Mouse (Mus musculus) lung, embryonic 15.5 days (tissue): ENCODE results near the gene Ebf3. TPM values are rescaled to one million over a fixed set of nuclear protein-coding genes. Genes with fewer than 3 reads are reported as not detected.

Experiments
- ATAC-seq: fragments of 200-750 bp; cut with Nextera tagmentation; 2 replicates; pipeline ENCODE4 v1.8.0; 2017; ENCODE audit warnings: moderate number of reproducible peaks, borderline replicate concordance; ENCODE audit not compliant: low FRiP score, low TSS enrichment; ENCODE audit errors: extremely low read depth
- H3K27ac ChIP-seq: fragments of 300-500 bp; sonication (generic); 2 replicates; pipeline ENCODE4 v1.5.1; 2015; ENCODE audit warnings: moderate library complexity, mild to moderate bottlenecking, inconsistent platforms
- H3K27me3 ChIP-seq: fragments of 300-500 bp; sonication (generic); 2 replicates; pipeline ENCODE4 v1.6.1; 2015; ENCODE audit warnings: inconsistent platforms
- H3K36me3 ChIP-seq: fragments of 300-500 bp; sonication (generic); 2 replicates; pipeline ENCODE4 v1.6.1; 2015; ENCODE audit warnings: inconsistent platforms
- H3K4me1 ChIP-seq: fragments of 300-500 bp; sonication (generic); 2 replicates; pipeline ENCODE4 v1.6.1; 2015; ENCODE audit warnings: inconsistent platforms
- H3K4me2 ChIP-seq: fragments of 300-500 bp; sonication (generic); 2 replicates; pipeline ENCODE4 v1.6.1; 2015; ENCODE audit warnings: inconsistent platforms, mild to moderate bottlenecking, moderate library complexity
- H3K4me3 ChIP-seq: fragments of 300-500 bp; sonication (generic); 2 replicates; pipeline ENCODE4 v1.5.1; 2015; ENCODE audit warnings: mild to moderate bottlenecking, inconsistent platforms
- H3K9ac ChIP-seq: fragments of 300-500 bp; sonication (generic); 2 replicates; pipeline ENCODE4 v1.6.1; 2015; ENCODE audit warnings: inconsistent platforms
- H3K9me3 ChIP-seq: fragments of 300-500 bp; sonication (generic); 2 replicates; pipeline ENCODE4 v1.6.1; 2016; ENCODE audit warnings: inconsistent platforms
- WGBS: fragments of 180-500 bp; shearing (Covaris S2); methylation state at CpG from one replicate; pipeline ENCODE4 v1.1.7; 2015; 5-methylcytosine and 5-hydroxymethylcytosine counted together
- polyA plus RNA-seq: library from polyadenylated mRNA; unstranded; fragments of >200 nt; fragmentation: Nextera tagmentation; extraction: Ambion mirVana; gene quantifications from 2 replicates; pipeline ENCODE4 v1.2.1, GENCODE M21; 2015

Ebf3 gene
- polyA plus RNA-seq = 0.12 and 0.28 TPM in 2 replicates

DNA sequence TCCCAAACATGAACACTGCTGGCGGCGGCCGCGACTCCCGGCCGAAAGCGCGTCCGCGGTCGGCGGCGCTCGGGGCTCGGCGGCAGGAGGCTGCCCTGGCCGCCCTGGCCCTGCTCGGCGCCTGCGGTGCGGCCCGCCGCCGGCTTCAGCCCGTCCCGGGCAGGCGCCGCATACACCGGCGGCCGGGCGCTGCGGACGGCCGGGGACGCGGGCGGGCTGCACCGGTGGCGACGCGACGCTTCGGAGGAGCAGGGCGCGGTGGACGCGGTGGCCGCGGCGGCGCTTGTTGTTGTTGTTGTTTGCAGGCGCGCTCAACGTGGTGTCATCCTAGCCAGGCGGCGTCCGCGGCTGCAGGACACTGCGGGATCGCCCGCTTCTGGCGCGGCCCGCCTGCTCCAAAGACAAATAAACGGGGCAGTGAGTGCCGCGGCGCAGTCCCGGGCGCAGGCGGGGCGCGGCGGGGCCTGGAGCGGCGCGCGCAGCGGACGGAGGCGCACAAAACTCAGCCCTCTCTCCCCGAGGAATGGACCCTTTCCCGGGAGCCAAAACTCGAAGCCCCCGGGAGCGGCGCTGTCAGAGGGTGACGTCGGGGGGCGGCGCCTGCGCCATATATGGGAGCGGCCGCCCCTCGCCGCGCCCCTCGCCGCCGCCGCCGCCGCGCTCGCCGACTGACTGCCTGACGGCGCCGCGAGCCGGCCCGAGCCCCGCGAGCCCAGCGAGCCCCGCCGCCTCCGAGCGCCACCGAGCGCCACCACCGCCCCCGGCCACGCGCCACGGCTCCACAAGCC, at the start of gene Ebf3:
Ebf3 (minus strand) TSS at position 542 of the 788 bp plus-strand sequence.
- WGBS = under 1% methylated on average over 99 of the region's 127 CpGs
- Histone ChIP-seq H3K36me3 (no peaks in the 10 kb centered on the region), H3K27ac (no peak within 1 kb of the TSS), H3K27me3 (peaks cover 99% of the 10 kb centered on the region), H3K4me2 (peak within 1 kb of the TSS; percentile 98), H3K9me3 (no peaks in the 10 kb centered on the region), H3K4me3 (peak within 1 kb of the TSS; percentile 56), H3K4me1 (peaks cover 41% of the 10 kb centered on the region), H3K9ac (peak within 1 kb of the TSS; percentile 37)
- ATAC-seq = peak; percentile 82

DNA sequence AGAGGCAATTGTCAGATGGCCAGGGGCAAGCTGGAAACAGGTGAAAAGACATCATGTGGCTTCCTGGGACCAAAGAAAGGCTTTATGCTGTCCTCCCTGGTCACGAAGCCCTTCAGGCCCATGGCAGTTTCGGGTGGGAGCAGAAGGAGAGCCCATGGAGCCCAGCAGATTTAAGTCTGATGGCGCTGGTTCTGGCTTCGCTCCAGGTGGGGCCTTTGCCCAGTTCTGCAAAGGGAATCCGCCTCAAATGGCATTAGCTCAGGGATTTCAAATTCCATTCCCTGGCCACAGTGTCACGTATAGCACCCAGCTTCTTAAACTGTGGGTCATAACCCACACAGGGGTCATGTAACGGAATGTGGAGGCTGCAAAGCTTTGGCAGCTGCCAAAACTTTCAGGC, 32.6 kb upstream of the Ebf3 start:
- Histone ChIP-seq H3K4me3 (no peak overlapping the region), H3K27me3 (no peaks in the 10 kb centered on the region), H3K9me3 (no peaks in the 10 kb centered on the region), H3K4me2 (no peak overlapping the region), H3K27ac (no peak overlapping the region), H3K9ac (no peak overlapping the region), H3K36me3 (no peaks in the 10 kb centered on the region), H3K4me1 (0 out of 2 replicates have a peak, but pooled peaks cover 2% of the 10 kb centered on the region)
- 61% methylated on average over 7 of the region's 7 CpGs for WGBS
- ATAC-seq = no peak

DNA sequence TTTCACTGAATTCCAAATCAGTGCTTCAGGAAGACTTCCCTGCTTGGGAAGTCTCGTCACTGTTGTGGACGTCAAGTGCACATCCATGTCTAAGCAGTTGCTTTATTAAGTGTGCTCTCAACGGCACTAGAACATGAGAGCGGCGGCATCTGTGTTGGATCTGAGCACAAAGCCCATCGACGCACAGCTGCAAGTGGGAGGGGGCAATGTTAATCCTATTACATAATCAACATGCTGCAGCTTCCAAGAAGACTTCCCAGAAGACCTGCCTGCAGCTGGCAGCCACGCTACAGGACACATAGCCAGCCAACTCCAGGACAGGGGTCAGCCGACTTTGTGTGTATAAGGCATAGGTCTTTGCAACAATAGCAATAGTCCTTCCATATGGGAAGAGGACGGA, 31.8 kb upstream of the Ebf3 start:
- WGBS = 43% methylated on average over 10 of the region's 10 CpGs
- Histone ChIP-seq H3K36me3 (no peaks in the 10 kb centered on the region), H3K27me3 (no peaks in the 10 kb centered on the region), H3K9ac (no peak overlapping the region), H3K9me3 (no peaks in the 10 kb centered on the region), H3K27ac (no peak overlapping the region), H3K4me2 (no peak overlapping the region), H3K4me1 (0 out of 2 replicates have a peak, but pooled peaks cover 2% of the 10 kb centered on the region), H3K4me3 (no peak overlapping the region)
- no peak for ATAC-seq

DNA sequence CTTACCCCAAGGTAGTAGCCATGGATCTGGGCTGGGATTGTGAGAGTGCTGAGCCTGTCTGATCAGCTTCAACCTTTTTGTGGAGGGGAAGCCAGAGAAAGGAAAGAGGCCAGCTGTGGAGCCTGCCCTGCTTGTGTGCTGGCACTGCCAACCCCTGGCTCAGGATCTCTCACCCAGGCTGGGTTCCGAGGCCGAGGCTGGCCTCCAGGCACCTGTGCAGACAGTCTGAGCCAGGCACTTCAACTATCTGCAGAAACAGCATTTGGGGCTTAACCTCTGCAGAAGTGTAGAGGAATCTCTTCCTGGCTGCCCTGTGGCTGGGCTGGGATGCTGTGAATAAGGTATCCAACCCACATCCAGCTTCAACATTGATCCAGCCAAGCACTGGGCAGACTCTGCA, 19.7 kb upstream of the Ebf3 start:
- Histone ChIP-seq H3K4me1 (no peaks in the 10 kb centered on the region), H3K36me3 (no peaks in the 10 kb centered on the region), H3K4me2 (no peak overlapping the region), H3K9me3 (no peaks in the 10 kb centered on the region), H3K27ac (no peak overlapping the region), H3K27me3 (peaks cover 2% of the 10 kb centered on the region; the same call in 1 of the 2 replicates), H3K4me3 (no peak overlapping the region), H3K9ac (no peak overlapping the region)
- 75% methylated on average over 2 of the region's 2 CpGs for WGBS
- no peak for ATAC-seq

DNA sequence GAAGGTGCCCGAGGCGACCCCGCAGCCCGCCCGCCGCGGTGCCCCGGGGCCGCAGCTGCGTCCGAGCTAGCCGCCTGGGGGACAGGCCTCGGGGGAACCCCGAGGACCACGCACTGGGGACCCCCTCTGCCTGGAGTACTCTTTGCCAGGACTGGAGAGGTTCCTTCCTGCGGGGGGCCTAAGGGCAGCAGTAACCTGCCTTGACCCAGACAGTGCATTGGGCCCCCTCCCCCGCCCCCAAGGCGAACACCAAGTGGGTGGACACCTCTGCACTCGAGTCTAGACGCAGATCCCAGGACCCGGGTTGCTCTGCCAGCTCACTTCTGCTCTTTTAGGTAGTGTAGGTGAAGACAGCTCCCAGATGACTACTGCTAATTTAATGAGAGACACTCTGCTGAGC, 8.7 kb upstream of the Ebf3 start:
- Histone ChIP-seq H3K9me3 (no peaks in the 10 kb centered on the region), H3K27me3 (peaks cover 90% of the 10 kb centered on the region), H3K27ac (no peak overlapping the region), H3K4me3 (peak overlapping the region; percentile 27), H3K9ac (no peak overlapping the region), H3K36me3 (no peaks in the 10 kb centered on the region), H3K4me1 (peaks cover 26% of the 10 kb centered on the region), H3K4me2 (peak overlapping the region; percentile 62)
- ATAC-seq = no peak
- 5% methylated on average over 15 of the region's 21 CpGs for WGBS

DNA sequence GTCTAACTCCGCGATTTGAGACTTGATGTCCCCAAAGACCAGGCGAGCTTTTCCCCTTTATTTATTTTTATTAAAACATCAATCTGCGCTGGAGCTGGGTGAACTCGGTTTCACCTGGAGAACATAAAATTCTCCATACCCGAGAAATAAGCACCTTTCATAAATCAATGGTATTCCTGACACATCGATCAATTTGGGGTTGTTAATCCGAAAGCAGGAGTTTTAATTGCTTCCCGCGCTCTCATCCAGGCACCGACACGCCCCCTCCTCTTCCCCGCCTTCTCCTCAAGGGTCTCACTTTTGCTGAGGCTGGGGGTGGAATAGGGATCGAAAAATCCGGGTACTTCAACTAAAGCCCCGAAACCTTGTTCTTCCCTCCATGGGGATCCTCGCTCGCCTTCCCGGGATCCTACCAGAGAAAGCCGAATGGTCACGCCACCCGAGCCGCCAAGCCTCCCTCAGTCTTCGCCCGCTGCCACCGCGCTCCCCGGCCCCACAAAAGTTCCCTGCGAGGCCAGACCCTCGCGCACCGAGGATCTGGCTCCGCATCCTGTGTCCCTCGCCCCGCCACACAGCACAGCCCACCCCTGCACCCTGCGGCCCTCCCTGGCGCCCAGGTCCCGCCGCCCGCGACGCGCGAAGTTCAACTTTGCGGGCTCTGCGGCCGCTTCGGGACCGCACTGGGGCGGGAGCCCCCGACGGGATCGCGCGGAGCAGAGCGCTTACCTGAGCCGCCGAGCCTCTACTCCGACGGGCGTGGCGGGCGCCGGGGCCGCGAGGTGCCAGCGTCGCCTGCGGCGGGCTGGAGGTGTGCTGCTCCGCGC, 7.9 kb upstream of the Ebf3 start:
- no peak overlapping the region for H3K9ac ChIP-seq
- ATAC-seq = no peak
- under 1% methylated on average over 63 of the region's 72 CpGs for WGBS
- H3K4me3 ChIP-seq = peak overlapping the region; percentile 27
- H3K36me3 ChIP-seq = no peaks in the 10 kb centered on the region
- H3K27ac ChIP-seq = no peak overlapping the region
- no peaks in the 10 kb centered on the region for H3K9me3 ChIP-seq
- peaks cover 26% of the 10 kb centered on the region for H3K4me1 ChIP-seq
- H3K27me3 ChIP-seq = peaks cover 94% of the 10 kb centered on the region
- peak overlapping the region; percentile 62 for H3K4me2 ChIP-seq

DNA sequence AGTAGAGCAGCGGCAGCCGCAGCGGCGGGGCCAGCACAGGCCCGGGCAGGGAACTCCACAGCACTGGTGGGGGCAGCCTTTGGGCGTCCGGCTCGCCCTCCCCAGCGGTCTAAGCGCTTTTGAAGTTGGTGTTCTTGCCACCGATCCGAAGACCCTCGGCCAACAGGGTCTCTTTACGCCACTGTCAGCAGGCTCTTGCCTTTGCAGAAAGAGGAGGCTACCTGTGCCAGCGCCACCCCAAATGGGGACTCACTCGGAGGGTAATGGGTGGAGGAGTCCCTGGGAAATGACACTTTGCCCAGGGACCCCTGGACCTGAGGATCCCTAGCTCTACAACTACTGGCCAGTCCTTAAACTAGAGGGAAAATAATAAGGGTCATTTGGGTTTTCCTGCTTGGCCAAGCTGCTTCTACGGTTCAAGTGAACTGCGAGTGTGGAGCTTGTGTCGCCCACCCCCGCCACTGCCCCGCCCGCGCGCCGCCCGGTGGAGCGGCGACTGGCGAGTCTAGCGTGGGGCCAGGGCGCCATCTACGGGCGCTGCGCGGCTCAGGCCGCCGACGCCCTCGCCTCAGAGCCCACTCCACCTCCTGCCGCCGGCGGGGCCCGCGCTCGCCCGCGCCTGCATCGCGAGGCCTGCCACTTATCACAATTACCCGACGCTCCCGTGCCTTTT, 7.0 kb upstream of the Ebf3 start:
- Histone ChIP-seq H3K4me2 (peak overlapping the region; percentile 62), H3K36me3 (no peaks in the 10 kb centered on the region), H3K4me1 (peaks cover 26% of the 10 kb centered on the region), H3K4me3 (peak overlapping the region; percentile 21), H3K27me3 (peaks cover 97% of the 10 kb centered on the region), H3K27ac (no peak overlapping the region), H3K9me3 (no peaks in the 10 kb centered on the region), H3K9ac (no peak overlapping the region)
- peak; percentile 51; the same call in 1 of the 2 replicates for ATAC-seq
- under 1% methylated on average over 52 of the region's 52 CpGs for WGBS

DNA sequence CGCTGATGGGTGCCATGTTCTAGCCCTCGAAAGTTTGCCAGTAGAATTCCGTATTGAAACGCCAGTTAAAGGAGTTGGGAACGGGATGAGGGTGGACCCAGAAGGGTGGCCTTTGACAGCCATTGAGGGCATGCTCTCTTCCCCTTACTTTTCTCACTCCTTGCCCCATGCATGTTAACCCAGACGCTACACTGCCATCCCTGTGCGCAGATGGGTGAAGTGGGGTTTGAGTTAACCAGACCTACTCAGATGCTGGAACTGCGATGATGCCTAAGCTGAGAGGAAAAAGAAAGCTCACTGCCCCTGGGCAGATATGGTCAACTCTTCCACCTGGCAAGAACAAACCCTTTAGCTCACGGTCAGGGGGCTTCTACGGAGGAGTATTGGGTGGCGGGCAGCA, 6.1 kb upstream of the Ebf3 start:
- Histone ChIP-seq H3K9me3 (no peaks in the 10 kb centered on the region), H3K4me2 (no peak overlapping the region), H3K27ac (no peak overlapping the region), H3K27me3 (peaks cover 100% of the 10 kb centered on the region), H3K9ac (no peak overlapping the region), H3K4me3 (no peak overlapping the region), H3K4me1 (peaks cover 27% of the 10 kb centered on the region), H3K36me3 (no peaks in the 10 kb centered on the region)
- WGBS = 4% methylated on average over 11 of the region's 11 CpGs
- no peak for ATAC-seq

DNA sequence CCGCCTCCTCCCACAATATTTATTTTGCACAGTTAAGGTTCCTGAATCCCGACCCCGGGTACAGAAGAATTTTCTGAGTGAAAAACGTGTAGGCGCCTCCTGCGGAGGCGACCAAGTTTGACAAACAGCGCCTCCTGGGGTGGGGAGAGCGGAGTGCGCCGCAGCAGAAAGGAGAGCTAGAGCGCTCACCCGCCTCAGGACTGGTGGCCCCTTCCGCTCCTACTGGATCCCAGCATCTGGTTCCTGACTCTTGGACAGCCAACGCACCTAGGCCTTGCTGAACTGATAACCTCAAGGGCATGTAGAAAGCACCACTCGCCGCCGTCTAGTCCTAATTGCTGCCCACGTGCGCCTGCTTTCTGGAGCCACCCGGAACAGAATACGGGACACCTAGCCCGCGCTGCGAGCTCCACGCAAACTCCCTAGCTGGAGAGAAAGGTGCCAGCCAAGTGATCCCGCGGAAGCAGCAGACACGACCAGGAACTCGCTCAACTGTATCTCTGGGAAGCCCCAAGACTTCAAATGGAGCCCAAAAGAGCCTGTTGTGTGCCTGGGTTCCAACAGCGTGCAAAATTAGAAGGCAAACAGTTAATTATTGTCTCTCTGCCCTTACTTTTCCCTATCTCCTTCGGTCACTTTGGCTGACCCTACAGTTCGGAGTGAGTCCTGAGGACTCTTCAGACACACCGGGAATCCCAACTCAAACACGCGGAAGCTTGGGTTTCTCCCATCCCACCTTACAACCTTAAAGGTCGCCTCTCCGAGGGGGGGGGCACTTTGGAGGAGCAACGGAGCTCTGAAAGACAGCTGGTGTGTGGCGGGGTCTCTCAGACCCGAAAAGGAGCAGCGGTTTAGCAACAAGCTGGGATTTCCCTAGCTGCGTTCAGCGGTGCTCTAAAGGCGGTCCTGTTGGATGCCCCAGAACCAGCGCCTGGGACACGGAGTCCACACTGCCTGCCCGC, 5.0 kb upstream of the Ebf3 start:
- Histone ChIP-seq H3K9ac (no peak overlapping the region), H3K4me3 (no peak overlapping the region; the same call in 1 of the 2 replicates), H3K4me1 (peaks cover 36% of the 10 kb centered on the region), H3K4me2 (0 out of 2 replicates have a peak overlapping the region, but pooled peaks have one; percentile 25), H3K36me3 (no peaks in the 10 kb centered on the region), H3K27ac (no peak overlapping the region), H3K27me3 (peaks cover 100% of the 10 kb centered on the region), H3K9me3 (no peaks in the 10 kb centered on the region)
- ATAC-seq = no peak
- WGBS = 2% methylated on average over 48 of the region's 48 CpGs

DNA sequence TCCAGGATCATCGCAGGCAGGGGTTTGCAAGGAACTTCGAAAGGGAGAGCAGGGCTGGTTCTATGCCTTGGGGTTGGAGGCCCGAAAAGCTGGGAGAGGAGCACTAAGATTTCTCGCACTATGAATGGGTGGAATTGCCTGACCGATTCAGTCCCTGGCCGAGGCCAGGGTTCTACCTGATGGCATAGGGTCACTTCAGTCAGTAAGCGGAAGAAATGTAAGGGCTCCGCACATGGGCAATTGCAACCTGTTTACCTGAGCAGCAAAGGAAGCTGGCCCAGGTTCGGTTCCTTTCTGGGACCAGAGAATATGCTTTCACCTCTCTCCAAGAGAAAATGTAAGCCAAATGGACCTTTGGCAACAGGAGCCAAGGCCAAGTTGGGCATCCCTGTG, 4.1 kb upstream of the Ebf3 start:
- H3K9me3 ChIP-seq = no peaks in the 10 kb centered on the region
- no peaks in the 10 kb centered on the region for H3K36me3 ChIP-seq
- no peak overlapping the region for H3K27ac ChIP-seq
- 8% methylated on average over 9 of the region's 9 CpGs for WGBS
- ATAC-seq = no peak
- peaks cover 44% of the 10 kb centered on the region for H3K4me1 ChIP-seq
- H3K4me2 ChIP-seq = no peak overlapping the region
- no peak overlapping the region for H3K9ac ChIP-seq
- H3K27me3 ChIP-seq = peaks cover 100% of the 10 kb centered on the region
- H3K4me3 ChIP-seq = no peak overlapping the region
